Mouse (Mus musculus): ENCODE data around the gene Cyp46a1.

The Cyp46a1 gene

GRCm38 (mm10) chr12:108311741-108312290 lies 22.4 kb upstream of the Cyp46a1 start:
- no peak for DNase-seq (ENCODE audit: low spot score)

DNA sequence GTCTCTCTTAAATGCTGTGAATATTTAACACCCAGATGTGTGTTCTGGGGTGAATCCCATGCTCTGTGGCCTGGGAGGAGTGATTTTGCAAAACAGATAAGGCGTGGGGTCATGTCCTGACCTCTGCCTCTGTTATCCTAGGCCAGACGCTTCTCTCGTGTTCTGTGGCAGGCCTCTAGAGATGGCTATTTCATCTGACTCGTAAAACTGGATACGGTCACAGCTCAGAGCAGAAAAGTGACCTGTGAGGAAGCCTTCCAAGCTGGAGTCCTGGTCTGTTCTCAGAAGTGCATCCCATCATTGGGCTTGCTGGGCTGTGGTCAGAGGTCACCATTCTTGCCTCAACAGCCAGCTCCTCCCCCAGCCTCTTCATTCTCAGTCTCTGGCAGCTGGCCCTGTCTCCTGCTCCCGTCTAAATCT lies 21.7 kb upstream of the Cyp46a1 start:
- peak; percentile 18 for DNase-seq (ENCODE audit: low spot score)

DNA sequence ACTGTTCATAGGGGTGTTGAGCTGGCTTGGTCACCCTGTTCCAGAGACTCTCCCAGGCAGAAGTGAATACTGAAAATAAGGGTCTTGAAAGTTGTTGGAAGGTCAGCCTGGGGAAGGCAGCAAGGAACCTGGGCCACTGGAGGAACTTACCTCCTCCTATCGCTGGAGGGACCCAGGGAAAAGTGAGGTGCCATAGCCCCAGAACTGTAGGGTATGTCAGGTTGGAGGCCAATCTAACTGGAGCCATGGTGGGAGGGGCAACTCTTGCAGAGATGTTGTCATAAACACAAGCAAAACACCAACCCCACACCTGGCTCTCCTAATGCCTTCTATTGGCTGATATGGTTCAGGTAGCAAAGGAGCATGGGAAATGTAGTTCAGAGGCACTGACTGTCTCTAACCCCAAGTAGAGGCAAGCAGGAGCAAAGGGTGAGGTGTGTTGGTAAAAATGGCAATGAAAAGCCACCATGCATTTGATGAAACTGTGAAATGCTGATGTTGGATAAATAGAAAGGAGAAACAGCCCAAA lies 20.9 kb upstream of the Cyp46a1 start:
- DNase-seq (ENCODE audit: low spot score), result no peak

DNA sequence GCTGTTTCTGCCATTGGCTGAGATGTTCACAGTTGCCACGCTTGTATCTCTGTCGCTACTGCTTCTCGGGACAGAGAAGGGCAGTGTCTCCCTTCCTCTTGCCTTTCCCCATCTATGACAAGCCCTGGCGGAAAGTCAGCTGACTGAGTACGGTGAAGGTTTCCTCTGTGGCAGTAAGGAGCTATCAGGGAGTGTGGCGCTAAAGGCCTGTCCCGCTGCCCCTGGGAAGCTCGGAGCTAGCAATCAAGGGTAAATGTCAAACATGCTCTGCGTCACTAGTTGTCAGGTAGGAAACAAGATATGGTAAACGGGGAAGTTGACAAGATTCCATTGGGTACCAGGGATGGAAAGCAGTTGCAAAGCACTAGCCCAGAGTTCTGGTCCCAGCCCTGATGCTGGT lies 18.4 kb upstream of the Cyp46a1 start:
- DNase-seq (ENCODE audit: low spot score), result no peak

- DNase-seq (ENCODE audit: low spot score), result no peak
Observed at GRCm38 (mm10) chr12:108316655-108317054, 17.5 kb upstream of the Cyp46a1 start.

DNA sequence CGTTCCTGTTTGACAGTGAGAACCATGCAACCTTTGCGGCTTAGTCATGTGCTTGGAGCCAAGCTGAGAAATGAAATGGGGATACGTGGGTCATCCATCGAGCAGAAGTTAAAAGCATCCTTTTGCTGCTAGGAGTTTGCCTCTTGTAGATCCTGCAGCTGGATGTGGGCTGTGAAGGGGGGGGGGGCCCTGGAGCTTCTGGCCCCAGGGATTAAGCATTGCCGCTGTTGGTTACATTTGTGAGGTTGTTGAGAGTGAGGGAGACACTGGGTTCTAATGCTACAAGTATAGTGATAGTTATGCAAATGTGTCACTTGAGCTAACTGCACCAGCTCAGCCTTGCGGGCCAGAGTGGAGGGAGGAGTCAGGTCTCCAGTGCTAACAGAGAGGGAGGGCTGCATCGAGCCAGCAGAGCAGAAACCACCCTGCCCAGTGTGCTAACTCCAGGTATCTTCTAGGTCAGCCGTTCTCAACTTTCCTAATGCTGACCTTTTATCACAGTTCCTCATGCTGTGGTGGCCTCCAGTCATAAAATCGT lies 16.9 kb upstream of the Cyp46a1 start:
- DNase-seq (ENCODE audit: low spot score), result no peak

- DNase-seq (ENCODE audit: low spot score), result no peak
Observed at GRCm38 (mm10) chr12:108317826-108318430, 16.3 kb upstream of the Cyp46a1 start.

- no peak for DNase-seq (ENCODE audit: low spot score)
Observed at GRCm38 (mm10) chr12:108318499-108318898, 15.7 kb upstream of the Cyp46a1 start.

- DNase-seq (ENCODE audit: low spot score), result no peak
Observed at GRCm38 (mm10) chr12:108320096-108320495, 14.1 kb upstream of the Cyp46a1 start.

GRCm38 (mm10) chr12:108326401-108326800 lies 7.8 kb upstream of the Cyp46a1 start:
- DNase-seq (ENCODE audit: low spot score), result no peak

DNA sequence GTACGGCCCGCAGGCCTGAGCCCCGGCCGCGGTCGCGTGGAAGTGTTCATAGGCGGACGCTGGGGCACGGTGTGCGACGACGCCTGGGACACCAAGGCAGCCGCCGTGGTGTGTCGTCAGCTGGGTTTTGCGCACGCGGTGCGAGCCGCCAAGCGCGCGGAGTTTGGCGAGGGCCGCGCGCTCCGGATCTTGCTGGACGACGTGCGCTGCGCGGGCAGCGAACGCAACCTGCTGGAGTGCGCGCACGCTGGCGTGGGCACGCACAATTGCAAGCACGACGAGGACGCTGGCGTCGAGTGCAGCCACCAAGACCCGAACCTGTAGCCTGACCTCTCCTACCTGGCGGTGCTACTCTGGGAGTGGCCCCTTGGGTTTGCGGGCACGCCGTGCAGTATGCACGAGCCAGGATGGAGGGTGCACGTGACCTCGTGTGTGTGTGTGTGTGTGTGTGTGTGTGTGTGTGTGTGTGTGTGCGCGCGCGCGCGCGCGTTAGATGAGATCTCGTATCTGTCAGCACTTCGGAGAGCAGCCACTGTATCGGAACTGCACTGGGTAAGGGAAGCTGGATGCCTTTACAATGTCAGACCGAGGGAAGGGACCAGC lies 6.2 kb upstream of the Cyp46a1 start:
- no peak for DNase-seq (ENCODE audit: low spot score)

DNA sequence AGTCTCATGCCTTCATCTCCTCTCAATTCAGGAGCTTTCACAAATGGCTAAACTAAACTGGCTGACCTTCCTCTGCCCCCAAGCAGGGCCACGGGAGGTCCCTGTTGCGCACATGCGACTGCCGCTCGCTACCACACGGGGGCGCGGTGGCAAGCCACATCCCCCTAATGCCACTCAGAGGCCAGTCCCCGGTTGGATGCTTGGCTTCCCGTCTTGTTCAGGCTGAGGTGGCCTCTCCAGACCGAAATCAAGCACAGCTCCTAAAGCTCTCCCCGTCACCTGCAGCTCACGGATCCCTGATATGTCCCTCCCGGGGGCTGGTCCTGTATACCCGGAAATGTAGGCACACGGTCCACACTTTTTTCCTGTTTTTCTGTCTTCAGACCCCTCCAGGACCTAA lies 1.1 kb upstream of the Cyp46a1 start:
- DNase-seq (ENCODE audit: low spot score), result peak; percentile 88

GRCm38 (mm10) chr12:108333481-108333882 lies 699 bp upstream of the Cyp46a1 start:
- DNase-seq (ENCODE audit: low spot score), result no peak

DNA sequence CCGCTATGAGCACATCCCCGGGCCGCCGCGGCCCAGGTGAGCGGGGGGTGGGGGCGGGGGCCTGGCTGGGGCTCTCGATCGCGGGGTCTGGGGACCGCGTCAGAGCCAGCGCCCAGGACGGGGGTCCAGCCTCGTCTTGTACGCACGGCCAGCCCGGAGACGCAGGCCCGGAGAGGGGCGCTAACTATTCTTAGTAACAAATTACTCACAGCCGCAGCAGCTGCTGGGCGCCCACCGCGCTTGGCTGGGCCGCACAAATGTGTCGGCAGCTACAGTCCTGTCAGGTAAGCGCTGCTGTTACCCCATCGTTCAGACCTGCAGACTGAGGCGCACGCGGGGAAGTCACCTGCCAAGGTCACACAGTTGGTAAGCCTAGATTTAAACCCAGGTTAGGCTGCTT lies 348 bp downstream of the Cyp46a1 start:
- no peak for DNase-seq (ENCODE audit: low spot score)

- DNase-seq (ENCODE audit: low spot score), result peak; percentile 22
Observed at GRCm38 (mm10) chr12:108338572-108339190, 4.5 kb downstream of the Cyp46a1 start.

DNA sequence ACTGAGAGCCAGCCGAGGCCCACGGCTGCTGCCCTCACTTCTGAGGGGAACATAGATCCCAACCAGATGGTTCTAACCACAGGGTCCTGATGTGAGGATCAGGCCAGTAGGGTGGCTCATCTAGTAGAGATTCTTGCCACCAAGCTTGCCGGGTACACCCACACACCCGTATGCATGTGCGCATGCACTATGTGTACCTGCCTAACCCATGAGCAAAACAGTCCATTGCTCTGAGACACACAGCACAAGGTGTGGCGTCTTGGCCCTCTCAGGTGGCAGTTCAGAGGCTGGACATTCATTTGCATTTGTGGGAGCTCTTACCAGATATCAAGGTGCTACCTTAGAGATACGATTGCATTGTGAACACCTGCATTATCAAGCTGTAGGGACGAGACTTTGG lies 14.0 kb downstream of the Cyp46a1 start:
- DNase-seq (ENCODE audit: low spot score), result no peak

- DNase-seq (ENCODE audit: low spot score), result no peak
Observed at GRCm38 (mm10) chr12:108349026-108349425, 14.8 kb downstream of the Cyp46a1 start.

GRCm38 (mm10) chr12:108350931-108351330 lies 16.8 kb downstream of the Cyp46a1 start:
- no peak for DNase-seq (ENCODE audit: low spot score)

GRCm38 (mm10) chr12:108352371-108353136 lies 18.4 kb downstream of the Cyp46a1 start:
- no peak for DNase-seq (ENCODE audit: low spot score)

DNA sequence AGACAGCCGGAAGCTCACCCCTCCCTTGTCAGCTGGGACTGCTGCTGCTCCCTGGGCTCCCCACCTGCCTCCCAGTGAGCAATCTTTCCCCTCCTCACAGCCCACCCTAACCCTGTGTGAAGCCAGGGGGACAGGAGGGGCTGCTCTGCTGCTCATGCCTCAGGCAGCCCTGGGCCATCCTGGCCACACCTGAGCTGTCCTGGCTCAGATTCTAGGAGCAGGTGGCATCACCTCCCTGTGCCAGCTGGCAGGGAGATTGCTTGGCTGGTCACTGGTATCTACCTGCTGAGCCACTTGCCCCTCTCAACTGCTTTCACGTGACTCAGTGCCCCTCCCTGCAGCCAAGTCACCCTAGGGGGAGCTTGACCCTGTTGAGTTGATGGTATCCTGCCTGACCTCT lies 20.1 kb downstream of the Cyp46a1 start:
- no peak for DNase-seq (ENCODE audit: low spot score)

- no peak for DNase-seq (ENCODE audit: low spot score)
Observed at GRCm38 (mm10) chr12:108355271-108355670, 21.1 kb downstream of the Cyp46a1 start.

- DNase-seq (ENCODE audit: low spot score), result no peak
Observed at GRCm38 (mm10) chr12:108355986-108356385, 21.8 kb downstream of the Cyp46a1 start.
